ENCODE assay signal across 23 mouse cellular contexts in the genomic region with DNA sequence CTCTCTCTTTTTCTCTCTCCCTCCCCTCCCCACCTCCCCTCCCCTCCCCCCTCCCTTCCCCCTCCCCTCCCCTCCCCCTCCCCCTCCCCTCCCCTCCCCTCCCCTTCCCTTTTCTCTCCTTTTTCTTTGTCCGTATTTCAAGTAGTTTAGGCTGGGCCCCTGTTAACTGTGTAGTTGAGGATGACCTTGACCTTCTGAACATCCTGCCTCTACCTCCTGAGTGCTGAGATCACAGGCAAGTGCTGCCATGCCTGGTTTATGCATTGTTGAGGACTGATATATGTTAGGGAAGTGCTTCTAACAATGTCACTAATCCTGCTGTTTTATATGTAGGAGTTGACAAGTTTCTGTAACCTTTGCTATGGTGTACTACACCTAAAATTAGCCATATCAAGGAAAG. TPM values are rescaled to one million over a fixed set of nuclear protein-coding genes. Genes with fewer than 3 reads are reported as not detected.
DNase-seq lines count a peak whose midpoint lies in the region; ATAC-seq and TF ChIP-seq lines count a peak whose summit lies in the region.
"Had no signal": no experiment of that assay in that cellular context is flagged by ENCODE, and none has a peak within 500 bp of the region (broad histone marks: within the 10 kb centered on the region; RNA-seq: fewer than 3 reads in every experiment).

No protein-coding gene starts in this region.

- WGBS in midbrain, embryonic 11.5 days, result no CpG with 5 or more reads among the region's 1 CpGs
- 0% methylated on average over 1 of the region's 1 CpGs for WGBS in midbrain, embryonic 13.5 days

- peak; percentile 80 for TF ChIP-seq EP300 in ES-Bruce4 (IDR thresholded peaks at IDR 0.05; ENCODE audit: insufficient read depth, low read depth, low read length)

- in situ Hi-C loops in ES-E14 (cut with MboI; ENCODE audit: low sequenced_read_pairs in 2 of 2, unreplicated experiment in 2 of 2), result no loop called here

- ATAC-seq in midbrain, embryonic 11.5 days (ENCODE audit: low FRiP score), result no peak
- no peak for ATAC-seq in midbrain, embryonic 13.5 days
- ATAC-seq: CD4-positive, CD25-positive, alpha-beta regulatory T cell, adult 4 months; forebrain, embryonic 13.5 days; forebrain, embryonic 15.5 days; forebrain, postnatal 0 days had no signal

- H3K9ac ChIP-seq in midbrain, embryonic 11.5 days (ENCODE audit: low read length), result no peak overlapping the region
- no peak overlapping the region for H3K9ac ChIP-seq in midbrain, embryonic 13.5 days (replicated peaks)
- H3K9ac ChIP-seq in ES-Bruce4 (ENCODE audit: low read depth, poor library complexity, severe bottlenecking) (no peak overlapping the region), ES-E14 (ENCODE audit: insufficient read depth, low read depth, low read length, poor library complexity, severe bottlenecking) (no peak overlapping the region)
- H3K9ac ChIP-seq: embryonic facial prominence, embryonic 12.5 days; forebrain, embryonic 13.5 days; forebrain, embryonic 15.5 days; forebrain, postnatal 0 days had no signal

- peaks cover 2% of the 10 kb centered on the region for H3K4me1 ChIP-seq in midbrain, embryonic 11.5 days (ENCODE audit: control insufficient read depth, insufficient read depth, low read length)
- peaks cover 3% of the 10 kb centered on the region; the same call in 1 of the 2 replicates for H3K4me1 ChIP-seq in midbrain, embryonic 13.5 days (replicated peaks)
- H3K4me1 ChIP-seq in ES-Bruce4 (ENCODE audit: control insufficient read depth, insufficient read depth, low read length) (peaks cover 4% of the 10 kb centered on the region), ES-E14 (ENCODE audit: control insufficient read depth in 2 of 2, insufficient read depth in 2 of 2, low read length in 2 of 2, poor library complexity in 1 of 2) (peaks cover 11 to 21% of the 10 kb centered on the region in 2 experiments)
- H3K4me1 ChIP-seq: embryonic facial prominence, embryonic 12.5 days; forebrain, embryonic 13.5 days; forebrain, embryonic 15.5 days had no signal

- TF ChIP-seq POLR2A in ES-Bruce4 (IDR thresholded peaks at IDR 0.05; ENCODE audit: insufficient read depth, low read length), result no peak

- no peaks in the 10 kb centered on the region for H3K9me3 ChIP-seq in midbrain, embryonic 11.5 days (ENCODE audit: control insufficient read depth, low read length)
- no peaks in the 10 kb centered on the region for H3K9me3 ChIP-seq in midbrain, embryonic 13.5 days
- H3K9me3 ChIP-seq in ES-Bruce4 (replicated peaks; ENCODE audit: control insufficient read depth, insufficient read depth, low read length, poor library complexity, severe bottlenecking) (no peaks in the 10 kb centered on the region), ES-E14 (ENCODE audit: control insufficient read depth, insufficient read depth, low read depth, low read length) (no peaks in the 10 kb centered on the region)
- H3K9me3 ChIP-seq: embryonic facial prominence, embryonic 10.5 days; embryonic facial prominence, embryonic 12.5 days; forebrain, embryonic 13.5 days; forebrain, embryonic 15.5 days had no signal

- no peak overlapping the region for H3K4me3 ChIP-seq in midbrain, embryonic 11.5 days (ENCODE audit: low read depth, low read length)
- no peak overlapping the region for H3K4me3 ChIP-seq in midbrain, embryonic 13.5 days (replicated peaks)
- no peak overlapping the region for H3K4me3 ChIP-seq in ES-Bruce4 (ENCODE audit: low read depth, low read length)
- H3K4me3 ChIP-seq in ES-E14 (ENCODE audit: insufficient read depth in 1 of 2, low read depth in 1 of 2, low read length in 2 of 2, poor library complexity in 1 of 2, severe bottlenecking in 1 of 2), result no peak overlapping the region
- H3K4me3 ChIP-seq: embryonic facial prominence, embryonic 10.5 days; embryonic facial prominence, embryonic 12.5 days; forebrain, embryonic 13.5 days; forebrain, embryonic 15.5 days had no signal

- DNase-seq in midbrain, embryonic 11.5 days (ENCODE audit: low spot score, missing footprints), result peak; percentile 51
- DNase-seq in ES-E14 (ENCODE audit: low read depth, low spot score) (no peak), ZHBTc4 (ENCODE audit: low read depth, low spot score) (peak; percentile 80)
- DNase-seq in left cerebral cortex, postnatal 4 days, result no peak
- no peak for DNase-seq in left cerebral cortex, adult 11 months (ENCODE audit: low spot score)
- no peak for DNase-seq in retina, embryonic 14.5 days (ENCODE audit: low spot score)
- DNase-seq: adrenal gland, postnatal 10 days; adrenal gland, postnatal 25 days; B cell, adult 2 months; cerebellum, adult 11-12 months; cerebellum, adult 2 months; cerebellum, adult 9-10 months; cerebellum, postnatal 10 days; cerebellum, postnatal 25 days; forebrain, postnatal 0 days had no signal

- H3K4me2 ChIP-seq in midbrain, embryonic 11.5 days, result no peak overlapping the region
- no peak overlapping the region for H3K4me2 ChIP-seq in midbrain, embryonic 13.5 days (replicated peaks)
- H3K4me2 ChIP-seq: embryonic facial prominence, embryonic 12.5 days; forebrain, embryonic 13.5 days; forebrain, embryonic 15.5 days had no signal

- TF ChIP-seq CTCF in ES-Bruce4 (IDR thresholded peaks at IDR 0.05; ENCODE audit: low read depth, low read length), result no peak

- intact Hi-C loops in left cerebral cortex, postnatal 4 days (cut with DNase I), result loop anchor here (5.0 kb wide), 1 partner anchor 103 kb away; no protein-coding TSS in a partner anchor

- H3K27ac ChIP-seq in midbrain, embryonic 11.5 days (ENCODE audit: low read depth, low read length), result no peak overlapping the region
- H3K27ac ChIP-seq in midbrain, embryonic 13.5 days, result no peak overlapping the region
- no peak overlapping the region for H3K27ac ChIP-seq in ES-Bruce4 (ENCODE audit: insufficient read depth, low read length)
- peak overlapping the region; percentile 13; the same call in 1 of the 2 replicates for H3K27ac ChIP-seq in ES-E14 (ENCODE audit: insufficient read depth, low read depth, low read length, poor library complexity, severe bottlenecking)
- H3K27ac ChIP-seq: embryonic facial prominence, embryonic 10.5 days; embryonic facial prominence, embryonic 12.5 days; forebrain, embryonic 13.5 days; forebrain, embryonic 15.5 days had no signal

- no peaks in the 10 kb centered on the region for H3K27me3 ChIP-seq in midbrain, embryonic 11.5 days (ENCODE audit: control insufficient read depth, insufficient read depth, low read length)
- no peaks in the 10 kb centered on the region for H3K27me3 ChIP-seq in midbrain, embryonic 13.5 days
- H3K27me3 ChIP-seq in ES-Bruce4 (ENCODE audit: control insufficient read depth, insufficient read depth, low read length, poor library complexity, severe bottlenecking), result no peaks in the 10 kb centered on the region
- H3K27me3 ChIP-seq: CH12.LX; embryonic facial prominence, embryonic 12.5 days; forebrain, embryonic 13.5 days; forebrain, embryonic 15.5 days had no signal

- no peaks in the 10 kb centered on the region for H3K36me3 ChIP-seq in midbrain, embryonic 11.5 days (ENCODE audit: control insufficient read depth, insufficient read depth, low read length)
- peaks cover 17% of the 10 kb centered on the region for H3K36me3 ChIP-seq in midbrain, embryonic 13.5 days
- H3K36me3 ChIP-seq in ES-Bruce4 (ENCODE audit: control insufficient read depth, insufficient read depth, low read length, poor library complexity, severe bottlenecking) (no peaks in the 10 kb centered on the region), ES-E14 (ENCODE audit: control insufficient read depth, insufficient read depth, low read length, poor library complexity, severe bottlenecking) (peaks cover 7% of the 10 kb centered on the region; the same call in 1 of the 2 replicates)
- H3K36me3 ChIP-seq: embryonic facial prominence, embryonic 12.5 days; forebrain, embryonic 15.5 days had no signal

TF ChIP-seq in ES-E14, 5 proteins besides CTCF, POLR2A, EP300 and RAD21:
- TF ChIP-seq ZNF384 (IDR thresholded peaks at IDR 0.05; ENCODE audit: low read depth, low read length), result no peak
- TF ChIP-seq CHD2 (IDR thresholded peaks at IDR 0.05; ENCODE audit: low read depth, low read length), result no peak
TF ChIP-seq in ES-E14: peak in this region for 0.

RNA-seq across cellular contexts. Expression of gene Tmem38b, which starts 24.0 kb away (rescaled TPM):
- polyA plus RNA-seq in midbrain, embryonic 11.5 days (2014; fragmentation: Nextera tagmentation; extraction: Ambion mirVana), result 13.0 and 13.5 TPM in 2 replicates
- polyA plus RNA-seq in midbrain, embryonic 13.5 days (2015; fragmentation: Nextera tagmentation; extraction: Ambion mirVana), result 11.1 TPM in 2 replicates
- 24.7 and 29.4 TPM in 2 replicates for polyA plus RNA-seq in ES-Bruce4 (2011; ENCODE audit: insufficient read depth, insufficient read length, low read depth, missing spikeins)
- total RNA-seq in ES-E14 (2012; rRNA removed), result 23.5 and 28.0 TPM in 2 replicates
- total RNA-seq in left cerebral cortex, postnatal 4 days (2021), result 10 to 100 TPM in 1 of 2 experiments, 1 to 10 TPM in 1; 8.2 to 11.2 TPM

Comparison
In these comparisons a context has a peak if more than half of its experiments do, and no peak if none do; other contexts are left out.
1. DNase-seq: peak in midbrain, embryonic 11.5 days (single experiment) and ZHBTc4 (single experiment); none in ES-E14 (single experiment), left cerebral cortex, postnatal 4 days (single experiment), left cerebral cortex, adult 11 months (single experiment) and retina, embryonic 14.5 days (single experiment).